Comparison of ENCODE assay signal across 8 mouse cellular contexts in genomic region chr8:122523652-122524360, GRCm38 (mm10). TPM values are rescaled to one million over a fixed set of nuclear protein-coding genes. Genes with fewer than 3 reads are reported as not detected.
A peak's percentile ranks its signal among the peaks of the same experiment; 100 is the strongest.
DNase-seq lines count a peak whose midpoint lies in the region; ATAC-seq and TF ChIP-seq lines count a peak whose summit lies in the region.

No protein-coding gene starts in this region.

- H3K9me3 ChIP-seq in kidney, embryonic 14.5 days (ENCODE audit: control insufficient read depth, low read length), result no peaks in the 10 kb centered on the region

- no peak for TF ChIP-seq CTCF in bone marrow macrophage, adult 2 months (IDR thresholded peaks at IDR 0.05; ENCODE audit: low read depth, low read length)
- TF ChIP-seq CTCF in lung, adult 2 months (IDR thresholded peaks at IDR 0.05; ENCODE audit: insufficient read depth, low read length), result no peak

- peaks cover 26% of the 10 kb centered on the region for H3K4me1 ChIP-seq in bone marrow macrophage, adult 2 months (ENCODE audit: control insufficient read depth, insufficient read depth, low read length)
- peaks cover 53% of the 10 kb centered on the region for H3K4me1 ChIP-seq in kidney, embryonic 14.5 days (ENCODE audit: control insufficient read depth, insufficient read depth, low read length)
- H3K4me1 ChIP-seq in lung, adult 2 months (ENCODE audit: control insufficient read depth, insufficient read depth, low read length), result peaks cover 57% of the 10 kb centered on the region

- 11% methylated on average over 23 of the region's 23 CpGs for WGBS in kidney, embryonic 14.5 days
- whole genome bisulfite sequencing in macrophage (ENCODE audit: missing documents), result 84% methylated on average over 22 of the region's 23 CpGs
- 26% methylated on average over 23 of the region's 23 CpGs for WGBS in lung, adult 2 months

- TF ChIP-seq POLR2A in bone marrow macrophage, adult 2 months (IDR thresholded peaks at IDR 0.05; ENCODE audit: borderline replicate concordance, low read depth, low read length), result no peak
- no peak for TF ChIP-seq POLR2A in lung, adult 2 months (IDR thresholded peaks at IDR 0.05; ENCODE audit: borderline replicate concordance, extremely low read depth, low read depth, low read length)

- peak overlapping the region; percentile 32 for H3K4me2 ChIP-seq in kidney, embryonic 14.5 days (replicated peaks; ENCODE audit: low read depth, low read length)

- H3K27me3 ChIP-seq in kidney, embryonic 14.5 days (ENCODE audit: control insufficient read depth, insufficient read depth, low read length), result no peaks in the 10 kb centered on the region

- H3K9ac ChIP-seq in kidney, embryonic 14.5 days (ENCODE audit: low read depth, low read length), result peak overlapping the region; percentile 19

- peaks cover 100% of the 10 kb centered on the region for H3K79me2 ChIP-seq in macrophage (ENCODE audit: inconsistent target)

- peak overlapping the region; percentile 85 for H3K27ac ChIP-seq in bone marrow macrophage, adult 2 months (ENCODE audit: insufficient read depth, low read depth, low read length)
- H3K27ac ChIP-seq in kidney, embryonic 14.5 days (ENCODE audit: low read depth, low read length), result peak overlapping the region; percentile 74; the same call in 1 of the 2 replicates
- peak overlapping the region; percentile 85 for H3K27ac ChIP-seq in macrophage

- H3K36me3 ChIP-seq in kidney, embryonic 14.5 days (ENCODE audit: control insufficient read depth, insufficient read depth, low read length), result no peaks in the 10 kb centered on the region
- no peaks in the 10 kb centered on the region for H3K36me3 ChIP-seq in macrophage (ENCODE audit: inconsistent target)

- DNase-seq in gastrocnemius, postnatal 10 days, result peak; percentile 28
- no peak for DNase-seq in gastrocnemius, postnatal 25 days
- DNase-seq in forelimb bud, embryonic 11.5 days (ENCODE audit: low read depth, low spot score), result peak; percentile 53
- DNase-seq in telencephalon, adult 2 months (ENCODE audit: low read depth, low spot score), result peak; percentile 21
- no peak for DNase-seq in lung, adult 2 months

- no peak overlapping the region for H3K4me3 ChIP-seq in bone marrow macrophage, adult 2 months (ENCODE audit: insufficient read depth, low read length)
- H3K4me3 ChIP-seq in kidney, embryonic 14.5 days (ENCODE audit: low read length), result no peak overlapping the region; the same call in 1 of the 2 replicates
- no peak overlapping the region for H3K4me3 ChIP-seq in macrophage (ENCODE audit: inconsistent target)
- H3K4me3 ChIP-seq in lung, adult 2 months (replicated peaks; ENCODE audit: extremely low read depth, low read depth, low read length), result no peak overlapping the region

- no peak for ATAC-seq in kidney, embryonic 14.5 days (ENCODE audit: low FRiP score, low TSS enrichment)

RNA-seq across cellular contexts. Expression of gene Piezo1, which starts 27.3 kb away (rescaled TPM):
- 10 to 100 TPM; 24.5 to 30.9 TPM for total RNA-seq in gastrocnemius, postnatal 10 days (2021)
- total RNA-seq in gastrocnemius, postnatal 25 days (2021), result 10 to 100 TPM; 12.3 to 14.0 TPM
- 32.1 and 36.2 TPM in 2 replicates for polyA plus RNA-seq in bone marrow macrophage, adult 2 months (2012; ENCODE audit: insufficient read depth, insufficient read length, missing spikeins)
- 16.5 and 17.9 TPM in 2 replicates for polyA plus RNA-seq in kidney, embryonic 14.5 days (2014; fragmentation: Nextera tagmentation; extraction: Ambion mirVana)
- 1,000 to 10,000 TPM in 3 of 26 experiments, 100 to 1,000 TPM in 22, 10 to 100 TPM in 1; 87.6 to 1,687 (median 236) TPM for total RNA-seq in macrophage (2018; cell fraction: chromatin; rRNA removed)
- 100 to 1,000 TPM in 1 of 26 experiments, 10 to 100 TPM in 25; 40.5 to 139 (median 66.7) TPM for total RNA-seq in macrophage (2018; cell fraction: cytosol; rRNA removed)
- total RNA-seq in macrophage (2018; cell fraction: nucleus; rRNA removed), result 100 to 1,000 TPM; 100 to 685 (median 171) TPM
- polyA plus RNA-seq in macrophage (2018), result 43.2 to 134 TPM (median 57.2 TPM) in 3 replicates
- 192 and 213 TPM in 2 replicates for polyA plus RNA-seq in lung, adult 2 months (2012; rRNA removed)

RNA-seq across cellular contexts. Expression of gene Cdt1, which starts 44.0 kb away (rescaled TPM):
- 1 to 10 TPM; 5.8 to 8.1 TPM for total RNA-seq in gastrocnemius, postnatal 10 days (2021)
- 1 to 10 TPM in 1 of 2 experiments, under 1 TPM in 1; 0.82 to 1.1 TPM for total RNA-seq in gastrocnemius, postnatal 25 days (2021)
- polyA plus RNA-seq in bone marrow macrophage, adult 2 months (2012; ENCODE audit: insufficient read depth, insufficient read length, missing spikeins), result 18.5 and 22.9 TPM in 2 replicates
- polyA plus RNA-seq in kidney, embryonic 14.5 days (2014; fragmentation: Nextera tagmentation; extraction: Ambion mirVana), result 42.7 and 48.5 TPM in 2 replicates
- 10 to 100 TPM in 24 of 26 experiments, 1 to 10 TPM in 2; 5.9 to 60.1 (median 21.2) TPM for total RNA-seq in macrophage (2018; cell fraction: chromatin; rRNA removed)
- total RNA-seq in macrophage (2018; cell fraction: cytosol; rRNA removed), result 10 to 100 TPM; 14.4 to 42.5 (median 21.0) TPM
- 10 to 100 TPM; 11.5 to 96.2 (median 21.4) TPM for total RNA-seq in macrophage (2018; cell fraction: nucleus; rRNA removed)
- polyA plus RNA-seq in macrophage (2018), result 11.1 to 84.7 TPM (median 15.5 TPM) in 3 replicates
- 11.7 and 12.2 TPM in 2 replicates for polyA plus RNA-seq in lung, adult 2 months (2012; rRNA removed)

RNA-seq across cellular contexts. Expression of gene Ctu2, which starts 47.9 kb away (rescaled TPM):
- total RNA-seq in gastrocnemius, postnatal 10 days (2021), result 10 to 100 TPM; 12.0 to 13.3 TPM
- total RNA-seq in gastrocnemius, postnatal 25 days (2021), result 1 to 10 TPM; 6.7 to 7.4 TPM
- 21.4 and 24.8 TPM in 2 replicates for polyA plus RNA-seq in bone marrow macrophage, adult 2 months (2012; ENCODE audit: insufficient read depth, insufficient read length, missing spikeins)
- polyA plus RNA-seq in kidney, embryonic 14.5 days (2014; fragmentation: Nextera tagmentation; extraction: Ambion mirVana), result 50.4 and 51.6 TPM in 2 replicates
- total RNA-seq in macrophage (2018; cell fraction: chromatin; rRNA removed), result 100 to 1,000 TPM in 1 of 26 experiments, 10 to 100 TPM in 25; 26.4 to 148 (median 49.5) TPM
- 10 to 100 TPM in 12 of 26 experiments, 1 to 10 TPM in 14; 4.4 to 14.2 (median 9.9) TPM for total RNA-seq in macrophage (2018; cell fraction: cytosol; rRNA removed)
- 10 to 100 TPM in 25 of 26 experiments, 1 to 10 TPM in 1; 6.7 to 37.5 (median 19.9) TPM for total RNA-seq in macrophage (2018; cell fraction: nucleus; rRNA removed)
- polyA plus RNA-seq in macrophage (2018), result 7.5 to 12.0 TPM (median 7.9 TPM) in 3 replicates
- 28.6 and 30.6 TPM in 2 replicates for polyA plus RNA-seq in lung, adult 2 months (2012; rRNA removed)

RNA-seq across cellular contexts. Expression of gene Rnf166, which starts 47.9 kb away (rescaled TPM):
- 10 to 100 TPM; 26.2 to 28.0 TPM for total RNA-seq in gastrocnemius, postnatal 10 days (2021)
- total RNA-seq in gastrocnemius, postnatal 25 days (2021), result 10 to 100 TPM; 24.7 to 30.7 TPM
- 62.2 and 68.2 TPM in 2 replicates for polyA plus RNA-seq in bone marrow macrophage, adult 2 months (2012; ENCODE audit: insufficient read depth, insufficient read length, missing spikeins)
- 33.5 and 35.3 TPM in 2 replicates for polyA plus RNA-seq in kidney, embryonic 14.5 days (2014; fragmentation: Nextera tagmentation; extraction: Ambion mirVana)
- total RNA-seq in macrophage (2018; cell fraction: chromatin; rRNA removed), result 10 to 100 TPM in 22 of 26 experiments, 1 to 10 TPM in 4; 8.0 to 59.5 (median 25.5) TPM
- total RNA-seq in macrophage (2018; cell fraction: cytosol; rRNA removed), result 10 to 100 TPM; 23.2 to 74.7 (median 45.6) TPM
- 10 to 100 TPM; 11.1 to 68.5 (median 26.6) TPM for total RNA-seq in macrophage (2018; cell fraction: nucleus; rRNA removed)
- polyA plus RNA-seq in macrophage (2018), result 36.6 to 108 TPM (median 59.1 TPM) in 3 replicates
- polyA plus RNA-seq in lung, adult 2 months (2012; rRNA removed), result 83.8 and 93.2 TPM in 2 replicates

RNA-seq across cellular contexts. Expression of gene Aprt, which starts 52.9 kb away (rescaled TPM):
- 10 to 100 TPM; 41.4 to 45.2 TPM for total RNA-seq in gastrocnemius, postnatal 10 days (2021)
- total RNA-seq in gastrocnemius, postnatal 25 days (2021), result 10 to 100 TPM; 35.7 to 36.9 TPM
- polyA plus RNA-seq in bone marrow macrophage, adult 2 months (2012; ENCODE audit: insufficient read depth, insufficient read length, missing spikeins), result 187 and 203 TPM in 2 replicates
- 370 and 400 TPM in 2 replicates for polyA plus RNA-seq in kidney, embryonic 14.5 days (2014; fragmentation: Nextera tagmentation; extraction: Ambion mirVana)
- 10 to 100 TPM; 16.7 to 82.3 (median 52.8) TPM for total RNA-seq in macrophage (2018; cell fraction: chromatin; rRNA removed)
- 100 to 1,000 TPM; 122 to 199 (median 155) TPM for total RNA-seq in macrophage (2018; cell fraction: cytosol; rRNA removed)
- total RNA-seq in macrophage (2018; cell fraction: nucleus; rRNA removed), result 100 to 1,000 TPM in 4 of 26 experiments, 10 to 100 TPM in 22; 46.0 to 149 (median 72.7) TPM
- polyA plus RNA-seq in macrophage (2018), result 89.7 to 305 TPM (median 145 TPM) in 3 replicates
- 108 and 109 TPM in 2 replicates for polyA plus RNA-seq in lung, adult 2 months (2012; rRNA removed)

Comparison
In these comparisons a context has a peak if more than half of its experiments do, and no peak if none do; other contexts are left out.
1. DNase-seq: peak in gastrocnemius, postnatal 10 days (single experiment), forelimb bud, embryonic 11.5 days (single experiment) and telencephalon, adult 2 months (single experiment); none in gastrocnemius, postnatal 25 days (single experiment) and lung, adult 2 months (single experiment).
2. Peak in every context shown above with its lines, with median percentiles within 50 percentile points of each other: H3K27ac ChIP-seq.